Mouse (Mus musculus) midbrain, embryonic 14.5 days (tissue): ENCODE results near the gene Fmnl3. TPM values are rescaled to one million over a fixed set of nuclear protein-coding genes. Genes with fewer than 3 reads are reported as not detected.
A peak's percentile ranks its signal among the peaks of the same experiment; 100 is the strongest.

Experiments used
- ATAC-seq: fragments of 200-750 bp; cut with Nextera tagmentation; 2 replicates; pipeline ENCODE4 v1.8.0; 2017; ENCODE audit warnings: moderate number of reproducible peaks, moderate library complexity; ENCODE audit not compliant: low FRiP score, low TSS enrichment
- DNase-seq: peaks from one replicate; pipeline ENCODE4 v3.0.0-alpha.2; 2015
- H3K27ac ChIP-seq: fragments of 300-500 bp; sonication (generic); replicated peaks from 2 replicates; pipeline ENCODE4 v1.5.1; 2014; ENCODE audit warnings: mild to moderate bottlenecking, low read depth, low read length, moderate library complexity
- H3K27me3 ChIP-seq: fragments of 300-500 bp; sonication (generic); 2 replicates; pipeline ENCODE4 v1.6.1; 2014; ENCODE audit warnings: low read length, control low read depth, mixed read lengths; ENCODE audit not compliant: control insufficient read depth, insufficient read depth
- H3K36me3 ChIP-seq: fragments of 300-500 bp; sonication (generic); 2 replicates; pipeline ENCODE4 v1.6.1; 2014; ENCODE audit warnings: low read length, control low read depth; ENCODE audit not compliant: control insufficient read depth, insufficient read depth
- H3K4me1 ChIP-seq: fragments of 300-500 bp; sonication (generic); 2 replicates; pipeline ENCODE4 v1.6.1; 2014; ENCODE audit warnings: mild to moderate bottlenecking, antibody characterized with exemption, low read length, control low read depth; ENCODE audit not compliant: control insufficient read depth, insufficient read depth
- H3K4me2 ChIP-seq: fragments of 300-500 bp; sonication (generic); 2 replicates; pipeline ENCODE4 v1.6.1; 2014; ENCODE audit warnings: mild to moderate bottlenecking, low read length, moderate library complexity
- H3K4me3 ChIP-seq: fragments of 300-500 bp; sonication (generic); replicated peaks from 2 replicates; pipeline ENCODE4 v1.5.1; 2014; ENCODE audit warnings: low read depth, low read length
- H3K9ac ChIP-seq: fragments of 300-500 bp; sonication (generic); replicated peaks from 2 replicates; pipeline ENCODE4 v1.6.1; 2014; ENCODE audit warnings: mild to moderate bottlenecking, low read length, moderate library complexity
- H3K9me3 ChIP-seq: fragments of 300-500 bp; sonication (generic); 2 replicates; pipeline ENCODE4 v1.6.1; 2016; ENCODE audit warnings: low read length, control low read depth, mixed read lengths; ENCODE audit not compliant: control insufficient read depth
- WGBS: fragments of 180-500 bp; shearing (Covaris S2); extraction: QIAGEN DNeasy Blood & Tissue Kit; methylation state at CpG from one replicate; pipeline ENCODE4 v1.1.7; 2014; 5-methylcytosine and 5-hydroxymethylcytosine counted together
- polyA plus RNA-seq: library from polyadenylated mRNA; unstranded; fragments of >200 nt; fragmentation: Nextera tagmentation; extraction: Ambion mirVana; gene quantifications from 2 replicates; pipeline ENCODE4 v1.2.1, GENCODE M21; 2014

The Fmnl3 gene
- polyA plus RNA-seq, 1 experiment from 2014 or later = 7.5 TPM

DNA sequence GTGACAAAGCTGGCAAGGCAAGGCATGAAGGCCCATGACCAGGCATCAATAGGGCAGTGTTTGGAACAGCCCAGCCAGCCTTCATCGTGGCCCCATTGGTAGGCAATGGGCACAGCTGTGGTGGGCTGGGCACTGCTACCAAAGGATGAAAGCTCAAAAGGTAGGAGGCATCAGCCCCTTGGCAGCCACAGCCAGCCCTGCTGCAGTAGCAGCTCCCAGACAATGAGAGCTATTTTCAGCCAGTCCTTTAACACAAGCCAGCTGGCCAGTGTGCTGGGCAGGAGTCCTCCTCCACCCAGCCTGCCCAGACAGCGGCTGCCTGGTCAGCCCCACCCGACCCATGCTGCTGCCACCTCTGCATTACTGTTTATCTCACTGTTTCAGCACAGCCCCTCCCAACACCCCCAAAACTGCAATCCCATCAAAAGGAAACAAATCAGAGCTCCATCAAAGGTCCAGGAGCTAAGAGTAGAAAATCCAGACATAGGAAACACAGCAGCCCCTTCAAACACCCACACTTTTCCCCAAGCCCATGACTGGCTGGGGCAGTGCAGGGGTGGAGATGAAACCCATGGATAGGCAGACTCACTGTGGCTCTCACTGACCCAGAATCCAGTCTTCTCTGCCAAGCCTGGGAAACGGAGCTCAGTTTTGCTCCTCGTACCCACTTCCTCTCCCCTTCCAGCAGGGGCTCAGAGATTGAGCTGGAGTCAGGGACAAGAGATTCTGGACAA is 26.7 kb downstream of the Fmnl3 start:
- no peak overlapping the region for H3K4me3 ChIP-seq
- WGBS = 73% methylated on average over 5 of the region's 5 CpGs
- H3K4me1 ChIP-seq = 0 out of 2 replicates have a peak, but pooled peaks cover 5% of the 10 kb centered on the region
- DNase-seq (peak; percentile 25), ATAC-seq (no peak)
- no peaks in the 10 kb centered on the region for H3K27me3 ChIP-seq
- no peaks in the 10 kb centered on the region for H3K36me3 ChIP-seq
- peak overlapping the region; percentile 37 for H3K27ac ChIP-seq
- no peak overlapping the region for H3K9ac ChIP-seq
- H3K9me3 ChIP-seq = no peaks in the 10 kb centered on the region
- H3K4me2 ChIP-seq = no peak overlapping the region

GRCm38 (mm10) chr15:99342194-99342981 is 27.9 kb downstream of the Fmnl3 start:
- Histone ChIP-seq H3K4me2 (no peak overlapping the region), H3K4me1 (0 out of 2 replicates have a peak, but pooled peaks cover 5% of the 10 kb centered on the region), H3K36me3 (no peaks in the 10 kb centered on the region), H3K9ac (no peak overlapping the region), H3K9me3 (no peaks in the 10 kb centered on the region), H3K27me3 (no peaks in the 10 kb centered on the region), H3K4me3 (no peak overlapping the region), H3K27ac (no peak overlapping the region)
- ATAC-seq = no peak
- no peak for DNase-seq
- 48% methylated on average over 9 of the region's 9 CpGs for WGBS

DNA sequence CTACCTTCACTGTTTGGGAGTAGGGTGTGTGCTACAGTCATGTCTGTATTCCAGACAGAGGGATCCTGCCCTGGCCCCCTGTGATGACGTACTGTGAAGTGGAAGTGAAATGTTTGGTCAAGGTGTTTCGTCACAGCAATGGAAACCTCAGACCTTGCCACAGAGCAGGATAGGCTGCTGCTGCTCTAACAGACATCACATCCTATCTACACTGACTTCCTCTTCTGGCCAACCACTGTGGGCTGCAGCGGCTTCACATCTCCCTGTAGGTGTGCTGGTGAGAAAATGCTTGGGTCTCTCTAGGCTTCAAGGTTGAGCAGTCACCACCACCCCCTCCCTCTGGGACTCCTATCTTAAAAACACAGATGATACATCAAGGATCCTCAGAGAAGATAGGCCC is 29.2 kb downstream of the Fmnl3 start:
- 94% methylated on average over 3 of the region's 3 CpGs for WGBS
- H3K9ac ChIP-seq = no peak overlapping the region

GRCm38 (mm10) chr15:99339669-99340068 is 30.6 kb downstream of the Fmnl3 start:
- Histone ChIP-seq H3K9me3 (no peaks in the 10 kb centered on the region), H3K4me3 (no peak overlapping the region), H3K27me3 (no peaks in the 10 kb centered on the region), H3K9ac (no peak overlapping the region), H3K4me2 (no peak overlapping the region), H3K4me1 (0 out of 2 replicates have a peak, but pooled peaks cover 5% of the 10 kb centered on the region), H3K27ac (no peak overlapping the region), H3K36me3 (no peaks in the 10 kb centered on the region)
- ATAC-seq = no peak
- no peak for DNase-seq
- 58% methylated on average over 6 of the region's 6 CpGs for WGBS

More for the DNA sequence above, 29.2 kb downstream of the Fmnl3 start:
- no peak for ATAC-seq
- no peak for DNase-seq
- H3K27ac ChIP-seq = no peak overlapping the region
- 0 out of 2 replicates have a peak, but pooled peaks cover 5% of the 10 kb centered on the region for H3K4me1 ChIP-seq
- no peaks in the 10 kb centered on the region for H3K9me3 ChIP-seq
- H3K4me2 ChIP-seq = no peak overlapping the region
- no peaks in the 10 kb centered on the region for H3K27me3 ChIP-seq
- H3K36me3 ChIP-seq = no peaks in the 10 kb centered on the region
- no peak overlapping the region for H3K4me3 ChIP-seq

DNA sequence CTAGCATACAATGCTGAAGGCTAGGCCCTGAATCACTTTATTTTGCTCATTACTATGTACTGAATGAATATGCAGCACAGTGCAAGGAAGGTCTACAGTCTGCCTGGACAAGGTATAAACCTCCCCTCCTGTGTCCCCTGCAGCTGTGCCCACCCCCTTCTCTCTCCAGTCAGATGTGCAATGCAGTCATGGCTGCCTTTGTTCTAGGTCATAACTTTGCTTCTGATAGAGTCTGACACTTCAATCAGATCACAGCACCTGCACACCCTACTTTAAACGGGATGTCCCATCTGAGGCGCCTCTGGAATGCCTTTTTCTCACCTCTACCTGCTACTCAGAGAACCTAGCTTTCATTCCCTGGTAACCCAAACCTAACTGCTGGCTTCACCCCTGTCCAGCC is 31.4 kb downstream of the Fmnl3 start:
- 89% methylated on average over 2 of the region's 2 CpGs for WGBS
- no peaks in the 10 kb centered on the region for H3K9me3 ChIP-seq
- DNase-seq (no peak), ATAC-seq (no peak)
- 0 out of 2 replicates have a peak, but pooled peaks cover 5% of the 10 kb centered on the region for H3K4me1 ChIP-seq
- H3K36me3 ChIP-seq = peaks cover 2% of the 10 kb centered on the region; the same call in 1 of the 2 replicates
- no peak overlapping the region for H3K4me2 ChIP-seq
- H3K27ac ChIP-seq = no peak overlapping the region
- H3K27me3 ChIP-seq = no peaks in the 10 kb centered on the region
- H3K4me3 ChIP-seq = no peak overlapping the region
- no peak overlapping the region for H3K9ac ChIP-seq

- DNase-seq (no peak), ATAC-seq (no peak)
- Histone ChIP-seq H3K9ac (no peak overlapping the region), H3K4me1 (no peaks in the 10 kb centered on the region), H3K9me3 (no peaks in the 10 kb centered on the region), H3K4me3 (no peak overlapping the region), H3K27me3 (no peaks in the 10 kb centered on the region), H3K4me2 (no peak overlapping the region), H3K36me3 (peaks cover 5% of the 10 kb centered on the region; the same call in 1 of the 2 replicates), H3K27ac (no peak overlapping the region)
- 88% methylated on average over 8 of the region's 8 CpGs for WGBS
Observed at GRCm38 (mm10) chr15:99335801-99336320, 34.4 kb downstream of the Fmnl3 start.

GRCm38 (mm10) chr15:99334500-99334899 is 35.8 kb downstream of the Fmnl3 start:
- Histone ChIP-seq H3K27me3 (no peaks in the 10 kb centered on the region), H3K27ac (no peak overlapping the region), H3K4me3 (no peak overlapping the region), H3K4me2 (no peak overlapping the region), H3K36me3 (peaks cover 5% of the 10 kb centered on the region; the same call in 1 of the 2 replicates), H3K9ac (no peak overlapping the region), H3K4me1 (no peaks in the 10 kb centered on the region), H3K9me3 (no peaks in the 10 kb centered on the region)
- DNase-seq = peak; percentile 14
- ATAC-seq = no peak
- 74% methylated on average over 6 of the region's 6 CpGs for WGBS

DNA sequence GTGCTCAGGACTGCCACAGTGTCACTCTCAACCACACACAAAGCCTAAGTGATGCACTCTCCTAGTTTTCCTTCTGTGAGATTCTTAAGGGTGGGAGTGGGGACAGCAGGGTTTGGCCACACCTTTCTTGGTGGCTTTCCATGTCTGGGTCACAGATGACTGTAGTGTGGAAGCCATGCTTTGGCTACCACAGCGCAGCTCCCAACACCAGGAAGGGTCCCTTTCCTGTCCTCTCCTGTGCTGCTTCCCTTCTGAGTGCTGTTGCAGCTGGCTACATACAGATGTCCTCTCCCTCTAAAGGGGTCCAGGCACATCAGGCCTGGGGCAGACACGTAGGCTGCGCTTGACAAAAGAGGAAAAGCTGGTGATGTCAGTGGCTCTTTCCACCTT is 36.6 kb downstream of the Fmnl3 start:
- H3K9me3 ChIP-seq = no peaks in the 10 kb centered on the region
- peaks cover 10% of the 10 kb centered on the region; the same call in 1 of the 2 replicates for H3K36me3 ChIP-seq
- 96% methylated on average over 3 of the region's 3 CpGs for WGBS
- H3K4me2 ChIP-seq = no peak overlapping the region
- H3K27ac ChIP-seq = peak overlapping the region; percentile 9; the same call in 1 of the 2 replicates
- H3K4me3 ChIP-seq = no peak overlapping the region
- DNase-seq (no peak), ATAC-seq (no peak)
- H3K27me3 ChIP-seq = no peaks in the 10 kb centered on the region
- no peaks in the 10 kb centered on the region for H3K4me1 ChIP-seq
- H3K9ac ChIP-seq = no peak overlapping the region
